9 mouse cellular contexts compared by ENCODE assay signal in the genomic region with DNA sequence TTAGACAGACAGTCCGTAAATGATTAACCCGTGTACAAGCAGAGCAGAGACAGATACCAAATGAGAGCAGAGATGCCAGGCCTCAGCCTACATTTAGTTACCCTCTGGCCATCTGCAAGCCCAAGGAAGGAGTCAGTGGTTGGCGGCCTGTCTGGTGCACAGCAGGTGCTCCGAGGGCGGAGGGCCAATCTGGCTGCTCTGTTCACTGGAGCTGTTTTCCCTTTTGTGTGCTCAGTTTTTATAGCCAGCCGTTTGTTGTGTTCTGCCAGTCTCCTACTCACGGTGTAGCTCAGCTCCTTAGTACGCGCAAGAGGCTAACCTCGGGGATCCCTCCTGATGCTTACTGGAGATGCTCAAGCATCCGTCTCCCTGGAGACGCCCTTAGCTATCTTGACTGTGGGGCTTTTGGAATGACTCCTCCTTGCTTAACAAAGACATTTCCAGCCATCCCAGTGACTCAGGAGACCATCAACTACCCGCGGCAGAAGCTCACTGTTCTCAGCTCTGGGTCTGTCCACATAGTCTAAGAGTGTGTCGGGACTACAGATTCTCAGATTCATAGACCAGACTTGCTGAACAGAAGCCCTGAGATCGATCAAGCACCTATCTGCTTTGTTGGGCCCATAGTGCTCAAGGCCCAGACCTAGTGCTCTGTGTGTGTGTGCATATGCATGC. TPM values are rescaled to one million over a fixed set of nuclear protein-coding genes. Genes with fewer than 3 reads are reported as not detected.
DNase-seq lines count a peak whose midpoint lies in the region; ATAC-seq and TF ChIP-seq lines count a peak whose summit lies in the region.
"Had no signal": no experiment of that assay in that cellular context is flagged by ENCODE, and none has a peak within 500 bp of the region (broad histone marks: within the 10 kb centered on the region; RNA-seq: fewer than 3 reads in every experiment).

No protein-coding gene starts in this region.

- peaks cover 25% of the 10 kb centered on the region for H3K4me1 ChIP-seq in kidney, adult 2 months (ENCODE audit: control insufficient read depth, insufficient read depth, low read length)
- H3K4me1 ChIP-seq in neural tube, embryonic 13.5 days (replicated peaks) = peaks cover 53% of the 10 kb centered on the region
- H3K4me1 ChIP-seq in stomach, postnatal 0 days (replicated peaks; ENCODE audit: control insufficient read depth, insufficient read depth) = 0 out of 2 replicates have a peak, but pooled peaks cover 2% of the 10 kb centered on the region
- H3K4me1 ChIP-seq in lung, adult 2 months (ENCODE audit: control insufficient read depth, insufficient read depth, low read length) = peaks cover 17% of the 10 kb centered on the region

- H3K4me3 ChIP-seq in kidney, adult 2 months (ENCODE audit: insufficient read depth, low read depth, low read length) = no peak overlapping the region
- H3K4me3 ChIP-seq in neural tube, embryonic 13.5 days = no peak overlapping the region
- H3K4me3 ChIP-seq in stomach, postnatal 0 days (ENCODE audit: low read depth, low read length) = no peak overlapping the region
- no peak overlapping the region for H3K4me3 ChIP-seq in lung, adult 2 months (replicated peaks; ENCODE audit: extremely low read depth, low read depth, low read length)
- H3K4me3 ChIP-seq: embryonic facial prominence, embryonic 12.5 days had no signal

- ATAC-seq in neural tube, embryonic 13.5 days (ENCODE audit: low read depth) = peak; percentile 74
- no peak for ATAC-seq in stomach, postnatal 0 days (ENCODE audit: low FRiP score, low TSS enrichment)

- no peak overlapping the region for H3K9ac ChIP-seq in neural tube, embryonic 13.5 days
- no peak overlapping the region for H3K9ac ChIP-seq in stomach, postnatal 0 days (ENCODE audit: low read length)
- H3K9ac ChIP-seq: embryonic facial prominence, embryonic 12.5 days had no signal

- DNase-seq in kidney, adult 2 months = peak; percentile 76
- DNase-seq in kidney, postnatal 4 days = no peak
- peak; percentile 92 to 94 for DNase-seq in cerebellum, postnatal 14 days
- DNase-seq in kidney, postnatal 14 days = peak; percentile 36
- no peak for DNase-seq in stomach, postnatal 0 days (ENCODE audit: low spot score)
- DNase-seq in lung, adult 2 months = no peak
- no peak for DNase-seq in adrenal gland, postnatal 25 days

- H3K4me2 ChIP-seq in neural tube, embryonic 13.5 days = 0 out of 2 replicates have a peak overlapping the region, but pooled peaks have one; percentile 4
- no peak overlapping the region for H3K4me2 ChIP-seq in stomach, postnatal 0 days (replicated peaks; ENCODE audit: low read depth)
- H3K4me2 ChIP-seq: embryonic facial prominence, embryonic 12.5 days had no signal

- no peaks in the 10 kb centered on the region for H3K27me3 ChIP-seq in kidney, adult 2 months (replicated peaks; ENCODE audit: control insufficient read depth, insufficient read depth, low read length)
- no peaks in the 10 kb centered on the region for H3K27me3 ChIP-seq in neural tube, embryonic 13.5 days
- H3K27me3 ChIP-seq in stomach, postnatal 0 days (ENCODE audit: control insufficient read depth, insufficient read depth, low read length) = no peaks in the 10 kb centered on the region
- H3K27me3 ChIP-seq: embryonic facial prominence, embryonic 12.5 days had no signal

- no peaks in the 10 kb centered on the region for H3K9me3 ChIP-seq in neural tube, embryonic 13.5 days
- H3K9me3 ChIP-seq in stomach, postnatal 0 days (ENCODE audit: control insufficient read depth, low read length) = no peaks in the 10 kb centered on the region
- H3K9me3 ChIP-seq: embryonic facial prominence, embryonic 12.5 days had no signal

- no peak overlapping the region for H3K27ac ChIP-seq in kidney, adult 2 months (ENCODE audit: insufficient read depth, low read depth, low read length)
- peak overlapping the region; percentile 81 for H3K27ac ChIP-seq in neural tube, embryonic 13.5 days (replicated peaks)
- H3K27ac ChIP-seq in stomach, postnatal 0 days (replicated peaks) = no peak overlapping the region
- H3K27ac ChIP-seq: embryonic facial prominence, embryonic 12.5 days had no signal

- 69% methylated on average over 16 of the region's 16 CpGs for WGBS in kidney, adult 2 months
- WGBS in neural tube, embryonic 13.5 days = 18% methylated on average over 16 of the region's 16 CpGs
- 77% methylated on average over 16 of the region's 16 CpGs for WGBS in stomach, postnatal 0 days
- WGBS in lung, adult 2 months = 83% methylated on average over 16 of the region's 16 CpGs

- TF ChIP-seq POLR2A in kidney, adult 2 months (IDR thresholded peaks at IDR 0.05; ENCODE audit: low read depth, low read length) = no peak
- TF ChIP-seq POLR2A in lung, adult 2 months (IDR thresholded peaks at IDR 0.05; ENCODE audit: borderline replicate concordance, extremely low read depth, low read depth, low read length) = no peak

- H3K36me3 ChIP-seq in kidney, adult 2 months (ENCODE audit: control insufficient read depth, insufficient read depth, low read length) = no peaks in the 10 kb centered on the region
- no peaks in the 10 kb centered on the region for H3K36me3 ChIP-seq in neural tube, embryonic 13.5 days
- no peaks in the 10 kb centered on the region for H3K36me3 ChIP-seq in stomach, postnatal 0 days (ENCODE audit: control insufficient read depth, insufficient read depth, low read length)
- H3K36me3 ChIP-seq: embryonic facial prominence, embryonic 12.5 days had no signal

- TF ChIP-seq EP300 in stomach, postnatal 0 days (optimal IDR thresholded peaks at IDR 0.05) = no peak

- TF ChIP-seq CTCF in kidney, adult 2 months (conservative IDR thresholded peaks at IDR 0.05; ENCODE audit: insufficient read depth, insufficient read length, low read depth, low read length) = no peak
- no peak for TF ChIP-seq CTCF in stomach, postnatal 0 days (IDR thresholded peaks at IDR 0.05; ENCODE audit: low read depth)
- TF ChIP-seq CTCF in lung, adult 2 months (IDR thresholded peaks at IDR 0.05; ENCODE audit: insufficient read depth, low read length) = no peak

RNA-seq across cellular contexts. Expression of gene Gm10309, which starts 40.2 kb away (rescaled TPM):
- polyA plus RNA-seq in kidney, adult 2 months (2012; rRNA removed) = 0.08 and 0.13 TPM in 2 replicates
- 0.23 and 0.46 TPM in 2 replicates for polyA plus RNA-seq in neural tube, embryonic 13.5 days (2015; fragmentation: Nextera tagmentation; extraction: Ambion mirVana)
- polyA plus RNA-seq in stomach, postnatal 0 days (2015; fragmentation: Nextera tagmentation; extraction: Ambion mirVana) = 0.07 and 0.08 TPM in 2 replicates
- 0.30 and 0.37 TPM in 2 replicates for polyA plus RNA-seq in lung, adult 2 months (2012; rRNA removed)
- total RNA-seq in adrenal gland, postnatal 25 days (2021) = not detected in 2 replicates

Comparison
In these comparisons a context has a peak if more than half of its experiments do, and no peak if none do; other contexts are left out.
1. DNase-seq: peak in kidney, adult 2 months (single experiment), cerebellum, postnatal 14 days (2 of 2) and kidney, postnatal 14 days (single experiment); none in kidney, postnatal 4 days (0 of 2), stomach, postnatal 0 days (single experiment), lung, adult 2 months (single experiment) and adrenal gland, postnatal 25 days (single experiment).